Mouse (Mus musculus) heart, embryonic 13.5 days (tissue): ENCODE results near the gene Ipo13. TPM values are rescaled to one million over a fixed set of nuclear protein-coding genes. Genes with fewer than 3 reads are reported as not detected.
A peak's percentile ranks its signal among the peaks of the same experiment; 100 is the strongest.

ENCODE experiments used
- ATAC-seq: fragments of 200-750 bp; cut with Nextera tagmentation; 2 replicates; pipeline ENCODE4 v1.8.0; 2017; ENCODE audit warnings: moderate TSS enrichment; ENCODE audit not compliant: insufficient number of reproducible peaks, low FRiP score, low TSS enrichment; ENCODE audit errors: extremely low read depth
- H3K27ac ChIP-seq: fragments of 300-500 bp; sonication (generic); replicated peaks from 2 replicates; pipeline ENCODE4 v1.5.1; 2015; ENCODE audit warnings: moderate library complexity, mild to moderate bottlenecking, inconsistent platforms
- H3K27me3 ChIP-seq: fragments of 300-500 bp; sonication (generic); replicated peaks from 2 replicates; pipeline ENCODE4 v1.6.1; 2015; ENCODE audit warnings: mild to moderate bottlenecking, inconsistent platforms
- H3K36me3 ChIP-seq: fragments of 300-500 bp; sonication (generic); 2 replicates; pipeline ENCODE4 v1.6.1; 2015; ENCODE audit warnings: mild to moderate bottlenecking, inconsistent platforms
- H3K4me1 ChIP-seq: fragments of 300-500 bp; sonication (generic); 2 replicates; pipeline ENCODE4 v1.6.1; 2015; ENCODE audit warnings: inconsistent platforms
- H3K4me2 ChIP-seq: fragments of 300-500 bp; sonication (generic); 2 replicates; pipeline ENCODE4 v1.6.1; 2015; ENCODE audit warnings: inconsistent platforms, mild to moderate bottlenecking, moderate library complexity
- H3K4me3 ChIP-seq: fragments of 300-500 bp; sonication (generic); 2 replicates; pipeline ENCODE4 v1.5.1; 2015; ENCODE audit warnings: moderate library complexity, mild to moderate bottlenecking, inconsistent platforms
- H3K9ac ChIP-seq: fragments of 300-500 bp; sonication (generic); 2 replicates; pipeline ENCODE4 v1.6.1; 2015; ENCODE audit warnings: inconsistent platforms, mild to moderate bottlenecking, moderate library complexity
- H3K9me3 ChIP-seq: fragments of 300-500 bp; sonication (generic); 2 replicates; pipeline ENCODE4 v1.6.1; 2016; ENCODE audit warnings: inconsistent platforms
- WGBS: fragments of 180-500 bp; shearing (Covaris S2); methylation state at CpG from one replicate; pipeline ENCODE4 v1.1.7; 2015; ENCODE audit warnings: mixed read lengths; 5-methylcytosine and 5-hydroxymethylcytosine counted together
- polyA plus RNA-seq: library from polyadenylated mRNA; unstranded; fragments of >200 nt; fragmentation: Nextera tagmentation; extraction: Ambion mirVana; gene quantifications from 2 replicates; pipeline ENCODE4 v1.2.1, GENCODE M21; 2015

The Ipo13 gene
- polyA plus RNA-seq, 1 experiment from 2014 or later: 40.3 TPM

DNA sequence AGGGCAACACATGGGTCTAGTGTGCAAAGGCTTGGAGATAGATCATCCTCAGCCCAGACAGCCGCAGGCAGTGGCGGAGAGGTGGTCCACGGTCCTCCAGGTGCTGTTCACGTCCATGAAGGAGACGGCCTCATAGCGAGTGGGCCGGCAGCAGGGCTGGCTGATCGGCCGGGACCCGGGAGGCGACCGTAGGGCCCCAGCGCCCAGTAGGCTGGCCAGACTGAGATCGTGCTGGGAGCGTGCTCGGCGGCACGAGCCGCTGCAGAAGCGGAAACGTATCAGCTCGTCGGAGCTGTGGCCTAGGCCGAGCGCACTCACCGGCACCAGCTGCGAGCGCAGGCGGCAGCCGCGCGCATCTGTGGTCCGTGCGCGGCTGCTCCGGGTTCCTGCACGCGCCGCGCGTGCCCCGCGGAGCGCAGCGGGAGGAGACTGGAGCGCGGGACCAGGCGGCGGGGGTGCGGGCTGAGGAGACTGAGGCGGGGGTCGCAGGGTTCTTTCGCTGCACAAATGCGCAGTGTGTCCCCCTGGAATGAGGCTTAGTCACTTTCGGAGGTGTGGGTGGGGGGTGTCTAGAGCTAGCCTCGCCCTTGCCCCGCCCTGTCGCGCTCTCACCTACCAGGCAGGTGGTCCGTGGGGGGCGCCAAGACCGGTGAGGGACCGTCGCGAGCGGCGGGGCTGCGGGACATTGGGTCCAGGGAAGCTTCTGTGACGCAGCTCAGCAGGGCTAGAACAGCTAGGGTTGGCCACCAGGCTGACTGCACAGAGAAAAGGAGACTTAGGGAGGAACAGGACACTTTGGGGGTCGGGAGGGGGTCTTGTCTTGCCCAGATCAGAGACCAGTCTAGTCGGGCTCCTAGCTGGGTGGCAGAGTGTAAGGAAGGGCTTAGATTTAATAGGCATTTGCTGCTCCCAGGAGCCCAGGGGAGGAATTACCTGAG is 12.0 kb upstream of the Ipo13 start:
- Histone ChIP-seq H3K27ac (no peak overlapping the region), H3K9me3 (peaks cover 3% of the 10 kb centered on the region; the same call in 1 of the 2 replicates), H3K4me2 (peak overlapping the region; percentile 98), H3K4me1 (peaks cover 64% of the 10 kb centered on the region), H3K4me3 (peak overlapping the region; percentile 60), H3K9ac (peak overlapping the region; percentile 81), H3K27me3 (peaks cover 72% of the 10 kb centered on the region), H3K36me3 (peaks cover 1% of the 10 kb centered on the region; the same call in 1 of the 2 replicates)
- no peak for ATAC-seq
- WGBS: 2% methylated on average over 71 of the region's 71 CpGs

DNA sequence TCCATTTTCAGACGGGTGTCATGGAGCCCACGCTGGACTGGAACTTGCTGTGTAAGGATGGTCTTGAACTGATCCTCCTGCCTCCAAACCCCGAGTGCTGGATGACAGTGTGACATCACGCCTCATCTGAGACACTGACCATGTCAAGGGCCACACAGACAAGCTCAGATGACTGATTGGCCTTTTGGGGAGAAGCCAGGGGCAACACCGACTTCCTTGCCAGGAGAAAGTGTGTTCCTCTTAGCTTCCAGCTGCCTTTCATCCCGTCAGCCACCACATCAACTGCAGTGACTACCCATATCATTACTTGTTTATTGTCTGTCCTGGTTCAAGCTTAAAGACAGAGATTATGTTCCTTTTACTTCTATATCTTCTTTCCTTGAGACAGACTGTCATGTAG is 10.1 kb upstream of the Ipo13 start:
- Histone ChIP-seq H3K4me2 (no peak overlapping the region), H3K4me3 (no peak overlapping the region), H3K27me3 (peaks cover 67% of the 10 kb centered on the region), H3K4me1 (peaks cover 65% of the 10 kb centered on the region), H3K9me3 (no peaks in the 10 kb centered on the region), H3K9ac (no peak overlapping the region), H3K36me3 (no peaks in the 10 kb centered on the region), H3K27ac (no peak overlapping the region)
- 44% methylated on average over 4 of the region's 6 CpGs for WGBS
- ATAC-seq: no peak

DNA sequence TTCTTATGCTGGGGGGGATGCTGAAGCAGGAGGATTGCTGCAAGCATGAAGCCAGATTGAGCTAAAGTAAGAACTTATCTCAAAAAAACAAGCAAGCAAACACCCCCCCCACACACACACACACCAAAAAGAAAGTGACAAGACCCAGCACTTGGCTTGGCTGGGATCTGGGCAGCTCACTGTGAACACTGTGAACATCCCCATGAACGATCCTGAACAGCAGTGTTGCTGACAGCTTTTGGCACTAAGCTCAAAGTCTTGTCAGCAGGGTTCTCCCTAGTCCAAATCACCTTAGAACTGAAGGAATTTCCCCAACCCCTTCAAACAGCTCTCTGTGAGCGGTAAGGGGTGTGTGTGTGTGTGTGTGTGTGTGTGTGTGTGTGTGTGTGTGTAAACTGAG is 8.7 kb upstream of the Ipo13 start:
- no peak for ATAC-seq
- Histone ChIP-seq H3K36me3 (no peaks in the 10 kb centered on the region), H3K27ac (peak overlapping the region; percentile 39; the same call in 1 of the 2 replicates), H3K9ac (no peak overlapping the region), H3K4me1 (peaks cover 60% of the 10 kb centered on the region), H3K4me2 (no peak overlapping the region), H3K9me3 (no peaks in the 10 kb centered on the region), H3K27me3 (peaks cover 56% of the 10 kb centered on the region), H3K4me3 (no peak overlapping the region)
- 23% methylated on average over 2 of the region's 2 CpGs for WGBS

DNA sequence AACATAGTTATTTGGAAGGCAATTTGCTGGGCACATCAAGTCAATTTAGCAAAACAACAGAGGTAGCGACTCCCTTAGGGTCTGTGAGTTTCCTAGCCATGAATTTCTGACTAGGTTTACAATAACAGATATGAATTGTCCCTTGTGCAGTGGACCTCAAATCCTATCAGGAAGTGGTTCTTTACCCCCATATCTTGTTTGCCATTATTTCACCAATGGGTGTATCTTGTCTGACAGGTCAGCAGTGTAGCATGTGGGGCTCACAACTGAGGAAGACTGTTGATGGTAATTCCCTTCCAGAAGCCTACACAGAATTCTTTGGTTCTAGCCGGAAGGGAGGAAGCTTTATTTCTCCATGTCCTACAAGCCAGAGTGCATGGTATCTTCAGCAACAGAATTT is 6.6 kb upstream of the Ipo13 start:
- Histone ChIP-seq H3K27ac (no peak overlapping the region), H3K9me3 (no peaks in the 10 kb centered on the region), H3K9ac (no peak overlapping the region), H3K4me1 (peaks cover 60% of the 10 kb centered on the region), H3K27me3 (peaks cover 35% of the 10 kb centered on the region), H3K4me2 (no peak overlapping the region), H3K4me3 (no peak overlapping the region), H3K36me3 (no peaks in the 10 kb centered on the region)
- WGBS: 81% methylated on average over 2 of the region's 2 CpGs
- no peak for ATAC-seq

DNA sequence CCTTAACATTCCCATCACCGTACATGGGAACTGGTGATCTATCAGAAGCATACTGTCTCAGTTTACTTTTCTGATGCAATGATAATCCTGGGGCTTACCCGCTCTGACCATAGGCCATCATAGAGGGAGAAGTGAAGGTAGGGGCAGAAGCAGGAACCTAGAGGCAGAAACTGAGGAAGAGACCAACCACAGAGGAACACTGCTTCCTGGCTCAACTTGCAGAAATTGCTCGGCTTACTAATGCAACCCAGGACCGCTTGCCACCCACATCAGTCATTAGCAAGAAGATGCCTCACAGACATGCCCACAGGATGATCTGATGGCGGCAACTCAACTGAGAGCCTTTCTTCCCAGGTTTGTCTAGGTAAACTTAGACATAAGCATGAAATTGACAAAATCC is 4.0 kb upstream of the Ipo13 start:
- Histone ChIP-seq H3K4me3 (no peak overlapping the region), H3K9ac (0 out of 2 replicates have a peak overlapping the region, but pooled peaks have one; percentile 44), H3K9me3 (no peaks in the 10 kb centered on the region), H3K27ac (peak overlapping the region; percentile 61), H3K4me1 (peaks cover 64% of the 10 kb centered on the region), H3K4me2 (0 out of 2 replicates have a peak overlapping the region, but pooled peaks have one; percentile 9), H3K36me3 (no peaks in the 10 kb centered on the region), H3K27me3 (peaks cover 14% of the 10 kb centered on the region)
- 63% methylated on average over 5 of the region's 5 CpGs for WGBS
- ATAC-seq: no peak

DNA sequence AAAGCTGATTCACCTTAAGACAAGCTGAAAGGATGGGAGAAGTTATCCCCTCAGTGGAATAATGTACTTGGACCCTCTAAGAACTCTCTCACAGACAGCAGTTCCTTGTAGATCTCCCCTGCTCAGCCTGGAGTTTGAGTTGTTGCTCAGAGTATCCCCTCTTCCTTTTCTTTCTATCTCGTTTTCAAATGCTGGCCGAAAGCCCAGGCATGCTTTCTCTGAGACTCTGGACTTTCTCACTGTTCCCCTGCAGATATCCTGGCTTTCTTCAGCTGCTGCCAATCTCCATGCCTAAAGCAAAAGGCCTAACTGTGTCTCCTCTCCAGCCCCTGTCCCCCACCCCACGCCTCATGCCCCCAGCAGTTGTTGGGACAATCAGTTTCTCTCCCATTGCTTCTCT is 3.5 kb upstream of the Ipo13 start:
- H3K4me2 ChIP-seq: 0 out of 2 replicates have a peak overlapping the region, but pooled peaks have one; percentile 9
- H3K27ac ChIP-seq: peak overlapping the region; percentile 61
- no peaks in the 10 kb centered on the region for H3K36me3 ChIP-seq
- no peaks in the 10 kb centered on the region for H3K9me3 ChIP-seq
- no peak for ATAC-seq
- no peak overlapping the region for H3K4me3 ChIP-seq
- H3K9ac ChIP-seq: 0 out of 2 replicates have a peak overlapping the region, but pooled peaks have one; percentile 44
- H3K4me1 ChIP-seq: peaks cover 64% of the 10 kb centered on the region
- H3K27me3 ChIP-seq: peaks cover 14% of the 10 kb centered on the region
- 11% methylated on average over 3 of the region's 3 CpGs for WGBS

DNA sequence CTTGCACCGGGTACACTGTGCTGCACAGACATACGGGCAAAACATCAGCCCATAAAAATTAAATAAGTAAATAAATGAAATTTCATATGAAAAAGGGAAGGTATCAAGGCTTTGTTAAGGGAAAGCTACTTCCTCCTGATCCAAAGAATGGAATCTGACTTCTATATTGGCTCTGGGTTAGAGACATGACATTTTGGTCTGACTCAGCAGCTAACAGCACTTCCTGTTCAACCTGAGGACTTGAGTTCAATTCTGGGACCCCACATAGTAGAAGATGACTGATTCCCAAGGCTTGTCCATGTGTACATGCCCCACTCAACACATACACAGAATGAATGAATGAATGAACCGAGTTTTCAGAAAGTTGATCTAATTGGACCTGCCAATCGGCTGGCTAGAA is 3.0 kb upstream of the Ipo13 start:
- Histone ChIP-seq H3K9me3 (no peaks in the 10 kb centered on the region), H3K4me2 (no peak overlapping the region), H3K4me1 (peaks cover 64% of the 10 kb centered on the region), H3K27me3 (peaks cover 14% of the 10 kb centered on the region), H3K9ac (no peak overlapping the region), H3K4me3 (no peak overlapping the region), H3K27ac (peak overlapping the region; percentile 61), H3K36me3 (no peaks in the 10 kb centered on the region)
- no peak for ATAC-seq
- WGBS: 82% methylated on average over 4 of the region's 4 CpGs

DNA sequence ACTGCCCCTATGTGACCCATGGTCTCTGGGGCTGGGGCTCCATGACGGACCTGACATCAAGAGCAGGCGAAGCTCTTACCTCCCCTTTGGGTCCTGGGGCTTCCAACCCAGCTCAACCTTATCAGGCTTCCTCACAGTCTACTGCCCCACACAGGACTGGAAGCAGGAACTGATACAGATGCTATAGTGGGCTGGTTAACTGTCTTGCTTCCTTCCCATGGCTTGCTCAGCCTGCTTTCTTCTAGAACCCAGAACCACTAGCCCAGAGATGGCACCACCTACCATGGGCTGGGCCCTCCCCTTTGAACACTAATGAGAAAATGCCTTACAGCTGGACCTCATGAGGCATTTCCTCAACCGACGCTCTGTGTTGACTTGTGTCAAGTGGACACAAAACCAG is 2.6 kb upstream of the Ipo13 start:
- H3K27me3 ChIP-seq: peaks cover 12% of the 10 kb centered on the region
- H3K4me1 ChIP-seq: peaks cover 65% of the 10 kb centered on the region
- no peaks in the 10 kb centered on the region for H3K9me3 ChIP-seq
- 68% methylated on average over 4 of the region's 4 CpGs for WGBS
- H3K4me3 ChIP-seq: no peak overlapping the region
- peaks cover 2% of the 10 kb centered on the region for H3K36me3 ChIP-seq
- ATAC-seq: no peak
- no peak overlapping the region for H3K4me2 ChIP-seq
- peak overlapping the region; percentile 61 for H3K27ac ChIP-seq
- no peak overlapping the region for H3K9ac ChIP-seq

DNA sequence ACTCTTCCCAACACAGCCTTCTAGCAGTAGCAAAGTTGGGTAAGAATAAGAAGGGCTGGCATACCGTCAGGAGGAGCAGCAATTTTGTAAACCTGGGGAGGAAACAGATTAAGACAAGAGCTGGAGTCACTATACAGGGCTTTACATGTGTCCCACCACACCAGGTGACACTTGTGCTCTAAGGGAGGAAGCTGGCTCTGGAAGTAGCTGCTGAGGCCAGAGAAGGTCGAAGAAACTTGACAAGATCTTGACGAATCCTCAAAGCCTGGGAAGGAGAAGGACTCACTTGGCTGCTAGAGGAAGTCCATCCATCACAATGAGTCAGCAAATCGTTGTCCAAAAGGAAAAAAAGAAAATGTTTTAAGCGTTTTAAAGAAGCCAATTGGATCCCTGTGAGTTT is 1.6 kb upstream of the Ipo13 start:
- 64% methylated on average over 5 of the region's 5 CpGs for WGBS
- H3K4me3 ChIP-seq: peak overlapping the region; percentile 93; the same call in 1 of the 2 replicates

DNA sequence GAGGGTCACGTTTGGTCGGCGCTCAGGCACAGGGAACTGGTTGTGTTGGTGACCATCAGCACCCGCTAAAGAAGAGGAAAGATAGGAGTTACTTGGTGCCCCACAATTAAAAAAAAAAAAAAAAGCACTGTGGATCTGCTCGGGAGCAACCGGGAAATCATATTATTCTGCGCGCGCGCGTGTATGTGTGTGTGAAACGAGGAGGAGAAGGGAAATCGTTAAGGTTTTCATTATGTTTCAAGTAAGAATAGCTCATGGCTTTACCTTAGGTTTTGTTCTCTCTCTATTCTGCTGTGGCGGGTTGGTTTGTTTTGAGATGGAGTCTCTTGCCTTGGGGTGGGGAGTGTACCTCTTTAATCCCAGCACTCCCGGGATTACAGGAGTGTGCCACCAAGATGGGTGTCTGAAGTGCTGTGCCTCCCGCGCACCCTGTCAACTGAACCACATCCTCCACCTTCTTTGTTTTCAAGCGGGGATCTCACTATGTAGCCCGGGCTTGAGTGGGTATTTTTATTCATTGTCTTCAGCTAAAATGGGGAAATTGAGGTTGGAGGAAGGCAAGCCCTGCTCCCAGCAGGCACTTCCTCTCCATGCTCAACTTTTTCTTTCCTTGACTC is 798 bp upstream of the Ipo13 start:
- H3K9me3 ChIP-seq: no peaks in the 10 kb centered on the region
- 0 out of 2 replicates have a peak, but pooled peaks cover under 1% of the 10 kb centered on the region for H3K27me3 ChIP-seq
- peaks cover 20% of the 10 kb centered on the region for H3K36me3 ChIP-seq
- H3K4me3 ChIP-seq: peak overlapping the region; percentile 93
- H3K27ac ChIP-seq: peak overlapping the region; percentile 82
- WGBS: 5% methylated on average over 19 of the region's 19 CpGs
- H3K9ac ChIP-seq: peak overlapping the region; percentile 95
- H3K4me1 ChIP-seq: peaks cover 70% of the 10 kb centered on the region
- peak overlapping the region; percentile 100 for H3K4me2 ChIP-seq
- ATAC-seq: no peak

More for the DNA sequence above, 1.6 kb upstream of the Ipo13 start:
- Histone ChIP-seq H3K9me3 (no peaks in the 10 kb centered on the region), H3K36me3 (peaks cover 12% of the 10 kb centered on the region), H3K4me1 (peaks cover 66% of the 10 kb centered on the region), H3K9ac (no peak overlapping the region), H3K27me3 (0 out of 2 replicates have a peak, but pooled peaks cover 6% of the 10 kb centered on the region), H3K27ac (peak overlapping the region; percentile 82), H3K4me2 (peak overlapping the region; percentile 100)
- ATAC-seq: no peak

DNA sequence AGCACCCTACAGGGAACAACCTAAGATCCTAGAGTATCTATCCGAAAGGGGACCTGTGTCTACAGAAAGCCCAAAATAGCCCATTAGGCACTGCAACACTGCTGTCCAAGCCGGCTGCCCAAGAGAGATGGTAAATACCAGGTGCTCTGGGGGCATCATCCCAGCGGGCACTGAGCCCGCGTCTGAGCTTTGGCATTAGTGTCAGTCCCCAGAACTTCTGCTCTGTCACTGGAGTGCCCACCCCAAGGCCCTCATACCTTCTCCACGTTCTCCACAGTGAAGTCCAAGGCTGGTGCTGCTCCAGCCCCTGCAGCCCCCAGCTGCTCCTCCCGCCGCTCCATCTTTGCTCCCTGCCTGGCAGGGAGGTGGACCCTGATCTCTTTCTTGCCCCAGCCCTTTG is 768 bp downstream of the Ipo13 start:
- WGBS: 9% methylated on average over 8 of the region's 8 CpGs
- H3K4me2 ChIP-seq: peak overlapping the region; percentile 100
- ATAC-seq: no peak
- H3K27ac ChIP-seq: peak overlapping the region; percentile 82; the same call in 1 of the 2 replicates
- peak overlapping the region; percentile 95 for H3K9ac ChIP-seq
- no peaks in the 10 kb centered on the region for H3K27me3 ChIP-seq
- peaks cover 32% of the 10 kb centered on the region for H3K36me3 ChIP-seq
- no peaks in the 10 kb centered on the region for H3K9me3 ChIP-seq
- peak overlapping the region; percentile 93 for H3K4me3 ChIP-seq
- H3K4me1 ChIP-seq: peaks cover 80% of the 10 kb centered on the region
